Mouse (Mus musculus) thymus, adult 2 months (tissue): ENCODE data around the gene Smtn.

ENCODE experiments used
- CTCF ChIP-seq: fragments of 200-500 bp; IDR thresholded peaks from 2 replicates; pipeline ENCODE4 v1.5.1; 2012; ENCODE audit warnings: mild to moderate bottlenecking, control low read depth, low read length, moderate library complexity, borderline replicate concordance; ENCODE audit not compliant: control insufficient read depth, poor library complexity, insufficient read depth; ENCODE audit errors: extremely low read depth
- POLR2A ChIP-seq: fragments of 200-500 bp; IDR thresholded peaks from 2 replicates; pipeline ENCODE4 v1.6.1; 2012; ENCODE audit warnings: mild to moderate bottlenecking, low read length, control low read depth, moderate library complexity; ENCODE audit not compliant: control insufficient read depth, poor library complexity, insufficient read depth; ENCODE audit errors: extremely low read depth

GRCm38 (mm10) chr11:3583127-3583526 is 42.7 kb upstream of the Smtn start:
- TF ChIP-seq POLR2A (no peak), CTCF (no peak)
